Mouse (Mus musculus) splenic B cell, adult 2 months (primary cell): Measurements from ENCODE around the gene Cldn16.

Source experiments
- DNase-seq: peaks from one replicate; pipeline ENCODE4 v3.0.0-alpha.2; 2011; ENCODE audit warnings: low read depth, low spot score
- H3K27me3 ChIP-seq: 2 replicates; pipeline ENCODE4 v1.6.1; 2012; ENCODE audit warnings: mild to moderate bottlenecking, low read length, moderate library complexity, mixed read lengths; ENCODE audit not compliant: control insufficient read depth, poor library complexity, insufficient read depth, severe bottlenecking
- H3K36me3 ChIP-seq: 2 replicates; pipeline ENCODE4 v1.6.1; 2012; ENCODE audit warnings: mild to moderate bottlenecking, low read length, moderate library complexity, mixed read lengths; ENCODE audit not compliant: control insufficient read depth, poor library complexity, insufficient read depth, severe bottlenecking

The Cldn16 gene

GRCm38 (mm10) chr16:26504961-26505360 lies 42.0 kb downstream of the Cldn16 start:
- no peaks in the 10 kb centered on the region for H3K36me3 ChIP-seq
- no peaks in the 10 kb centered on the region for H3K27me3 ChIP-seq
- no peak for DNase-seq

GRCm38 (mm10) chr16:26519596-26519995 lies 56.7 kb downstream of the Cldn16 start:
- no peak for DNase-seq
- no peaks in the 10 kb centered on the region for H3K27me3 ChIP-seq
- no peaks in the 10 kb centered on the region for H3K36me3 ChIP-seq

GRCm38 (mm10) chr16:26525832-26526231 lies 62.9 kb downstream of the Cldn16 start:
- H3K27me3 ChIP-seq, result no peaks in the 10 kb centered on the region
- H3K36me3 ChIP-seq, result no peaks in the 10 kb centered on the region
- no peak for DNase-seq

- Histone ChIP-seq H3K36me3 (no peaks in the 10 kb centered on the region), H3K27me3 (no peaks in the 10 kb centered on the region)
- DNase-seq, result no peak
Measured at GRCm38 (mm10) chr16:26526669-26527068, 63.7 kb downstream of the Cldn16 start, which contains the start of gene Tmem207. Tmem207 (minus strand) TSS chr16:26526769.

GRCm38 (mm10) chr16:26527931-26528666 lies 65.2 kb downstream of the Cldn16 start:
- no peaks in the 10 kb centered on the region for H3K27me3 ChIP-seq
- DNase-seq, result no peak
- H3K36me3 ChIP-seq, result no peaks in the 10 kb centered on the region

GRCm38 (mm10) chr16:26530451-26530850 lies 67.5 kb downstream of the Cldn16 start:
- DNase-seq, result no peak
- no peaks in the 10 kb centered on the region for H3K36me3 ChIP-seq
- H3K27me3 ChIP-seq, result no peaks in the 10 kb centered on the region

GRCm38 (mm10) chr16:26532287-26532686 lies 69.4 kb downstream of the Cldn16 start:
- Histone ChIP-seq H3K36me3 (no peaks in the 10 kb centered on the region), H3K27me3 (no peaks in the 10 kb centered on the region)
- no peak for DNase-seq
